Mouse (Mus musculus): ENCODE data around the gene Ip6k3. TPM values are rescaled to one million over a fixed set of nuclear protein-coding genes. Genes with fewer than 3 reads are reported as not detected.

The Ip6k3 gene
- total RNA-seq, 2 experiments from 2014 or later, result 0.21 to 0.30 TPM

- no peak for DNase-seq (ENCODE audit: extremely low spot score in 1 of 2, low spot score in 1 of 2)
These were observed 16.2 kb upstream of the Ip6k3 start for GRCm38 (mm10) chr17:27183667-27184292.

GRCm38 (mm10) chr17:27182401-27182800 is 14.8 kb upstream of the Ip6k3 start:
- DNase-seq (ENCODE audit: extremely low spot score in 1 of 2, low spot score in 1 of 2), result no peak

GRCm38 (mm10) chr17:27181666-27182065 is 14.1 kb upstream of the Ip6k3 start:
- DNase-seq (ENCODE audit: extremely low spot score in 1 of 2, low spot score in 1 of 2), result no peak

GRCm38 (mm10) chr17:27179681-27180280 is 12.2 kb upstream of the Ip6k3 start:
- no peak for DNase-seq (ENCODE audit: extremely low spot score in 1 of 2, low spot score in 1 of 2)

GRCm38 (mm10) chr17:27178427-27179177 is 11.0 kb upstream of the Ip6k3 start:
- DNase-seq (ENCODE audit: extremely low spot score in 1 of 2, low spot score in 1 of 2), result no peak

- no peak for DNase-seq (ENCODE audit: extremely low spot score in 1 of 2, low spot score in 1 of 2)
These were observed 10.4 kb upstream of the Ip6k3 start for GRCm38 (mm10) chr17:27178019-27178418.

- no peak for DNase-seq (ENCODE audit: extremely low spot score in 1 of 2, low spot score in 1 of 2)
These were observed 9.2 kb upstream of the Ip6k3 start for GRCm38 (mm10) chr17:27176754-27177153.

- DNase-seq (ENCODE audit: extremely low spot score in 1 of 2, low spot score in 1 of 2), result no peak
These were observed 8.7 kb upstream of the Ip6k3 start for GRCm38 (mm10) chr17:27176287-27176686.

GRCm38 (mm10) chr17:27175196-27175874 is 7.7 kb upstream of the Ip6k3 start:
- no peak for DNase-seq (ENCODE audit: extremely low spot score in 1 of 2, low spot score in 1 of 2)

GRCm38 (mm10) chr17:27173715-27174114 is 6.1 kb upstream of the Ip6k3 start:
- no peak for DNase-seq (ENCODE audit: extremely low spot score in 1 of 2, low spot score in 1 of 2)

- no peak for DNase-seq (ENCODE audit: extremely low spot score in 1 of 2, low spot score in 1 of 2)
These were observed 4.9 kb upstream of the Ip6k3 start for GRCm38 (mm10) chr17:27172459-27172858.

- DNase-seq (ENCODE audit: extremely low spot score in 1 of 2, low spot score in 1 of 2), result no peak
These were observed 3.5 kb upstream of the Ip6k3 start for GRCm38 (mm10) chr17:27171121-27171520.

- no peak for DNase-seq (ENCODE audit: extremely low spot score in 1 of 2, low spot score in 1 of 2)
These were observed 2.5 kb upstream of the Ip6k3 start for GRCm38 (mm10) chr17:27169952-27170695.

GRCm38 (mm10) chr17:27168569-27168968 is 974 bp upstream of the Ip6k3 start:
- no peak for DNase-seq (ENCODE audit: extremely low spot score in 1 of 2, low spot score in 1 of 2)

- DNase-seq (ENCODE audit: extremely low spot score in 1 of 2, low spot score in 1 of 2), result no peak
These were observed 694 bp downstream of the Ip6k3 start for GRCm38 (mm10) chr17:27166901-27167300.

- DNase-seq (ENCODE audit: extremely low spot score in 1 of 2, low spot score in 1 of 2), result peak in 1 of 2 experiments; percentile 69
These were observed 2.4 kb downstream of the Ip6k3 start for GRCm38 (mm10) chr17:27165054-27165773.

GRCm38 (mm10) chr17:27160905-27161304 is 6.7 kb downstream of the Ip6k3 start:
- no peak for DNase-seq (ENCODE audit: extremely low spot score in 1 of 2, low spot score in 1 of 2)

- DNase-seq (ENCODE audit: extremely low spot score in 1 of 2, low spot score in 1 of 2), result no peak
These were observed 8.4 kb downstream of the Ip6k3 start for GRCm38 (mm10) chr17:27159169-27159568.

- no peak for DNase-seq (ENCODE audit: extremely low spot score in 1 of 2, low spot score in 1 of 2)
These were observed 9.2 kb downstream of the Ip6k3 start for GRCm38 (mm10) chr17:27158439-27158838.

GRCm38 (mm10) chr17:27155752-27156151 is 11.8 kb downstream of the Ip6k3 start:
- DNase-seq (ENCODE audit: extremely low spot score in 1 of 2, low spot score in 1 of 2), result no peak
